Mouse (Mus musculus) kidney, adult 2 months (tissue): ENCODE data around the gene Adam10. TPM values are rescaled to one million over a fixed set of nuclear protein-coding genes. Genes with fewer than 3 reads are reported as not detected.

ENCODE experiments used
- DNase-seq: peaks from one replicate; pipeline ENCODE4 v3.0.0; 2021
- H3K27ac ChIP-seq: fragments of 200-500 bp; 2 replicates; pipeline ENCODE4 v1.5.1; 2012; ENCODE audit warnings: low read depth, low read length, control low read depth, inconsistent platforms; ENCODE audit not compliant: insufficient read depth
- H3K27me3 ChIP-seq: fragments of 200-500 bp; replicated peaks from 2 replicates; pipeline ENCODE4 v1.6.1; 2012; ENCODE audit warnings: mild to moderate bottlenecking, moderate library complexity, low read length, inconsistent platforms; ENCODE audit not compliant: control insufficient read depth, insufficient read depth
- H3K36me3 ChIP-seq: fragments of 200-500 bp; 2 replicates; pipeline ENCODE4 v1.6.1; 2012; ENCODE audit warnings: mild to moderate bottlenecking, moderate library complexity, low read length, inconsistent platforms; ENCODE audit not compliant: control insufficient read depth, insufficient read depth
- H3K4me1 ChIP-seq: fragments of 200-500 bp; 2 replicates; pipeline ENCODE4 v1.6.1; 2011; ENCODE audit warnings: low read length; ENCODE audit not compliant: control insufficient read depth, insufficient read depth
- H3K4me3 ChIP-seq: fragments of 200-500 bp; 2 replicates; pipeline ENCODE4 v1.5.1; 2011; ENCODE audit warnings: mild to moderate bottlenecking, low read depth, low read length, control low read depth; ENCODE audit not compliant: insufficient read depth
- CTCF ChIP-seq: fragments of 200-500 bp; conservative IDR thresholded peaks from 2 replicates; pipeline ENCODE4 v1.5.1; 2011; ENCODE audit warnings: low read depth, mild to moderate bottlenecking, control low read depth, low read length, moderate library complexity, mixed read lengths; ENCODE audit not compliant: insufficient read depth, insufficient read length
- POLR2A ChIP-seq: fragments of 200-500 bp; IDR thresholded peaks from one replicate; pipeline ENCODE4 v1.6.1; 2011; ENCODE audit warnings: low read depth, low read length, control low read depth
- WGBS: fragments of 180-500 bp; shearing (Covaris S2); methylation state at CpG from one replicate; pipeline ENCODE4 v1.1.7; 2018; 5-methylcytosine and 5-hydroxymethylcytosine counted together
- polyA plus RNA-seq: library from polyadenylated mRNA; depleted of rRNA; stranded (reverse); fragments of >200 nt; gene quantifications from 2 replicates; pipeline ENCODE4 v1.2.3, GENCODE M21; 2012

Adam10 gene
- polyA plus RNA-seq, 1 experiment, result 14.5 TPM

DNA sequence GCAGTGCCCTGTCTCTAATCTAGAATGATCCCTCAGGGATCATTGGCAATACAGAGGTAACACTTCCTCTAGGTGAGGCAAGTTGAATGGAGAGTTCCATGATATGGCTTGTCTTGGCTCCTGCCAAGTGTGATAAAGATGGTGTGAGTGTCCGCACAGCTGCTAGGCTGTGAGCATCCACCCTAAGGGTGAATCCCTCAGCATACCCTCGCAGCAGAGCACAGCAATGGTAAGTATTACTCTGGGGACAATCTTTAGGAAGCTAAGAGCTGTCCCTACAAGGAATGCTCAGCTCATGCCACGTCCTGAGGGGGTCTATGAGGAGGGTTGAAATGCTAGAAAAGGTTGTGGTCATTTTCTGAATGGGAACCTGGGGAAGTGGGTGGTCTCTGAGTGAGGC is 124.0 kb downstream of the Adam10 start:
- Histone ChIP-seq H3K27me3 (no peaks in the 10 kb centered on the region), H3K27ac (no peak overlapping the region), H3K36me3 (no peaks in the 10 kb centered on the region), H3K4me1 (no peaks in the 10 kb centered on the region), H3K4me3 (no peak overlapping the region)
- WGBS, result 91% methylated on average over 3 of the region's 3 CpGs
- no peak for TF ChIP-seq CTCF
- DNase-seq, result no peak

DNA sequence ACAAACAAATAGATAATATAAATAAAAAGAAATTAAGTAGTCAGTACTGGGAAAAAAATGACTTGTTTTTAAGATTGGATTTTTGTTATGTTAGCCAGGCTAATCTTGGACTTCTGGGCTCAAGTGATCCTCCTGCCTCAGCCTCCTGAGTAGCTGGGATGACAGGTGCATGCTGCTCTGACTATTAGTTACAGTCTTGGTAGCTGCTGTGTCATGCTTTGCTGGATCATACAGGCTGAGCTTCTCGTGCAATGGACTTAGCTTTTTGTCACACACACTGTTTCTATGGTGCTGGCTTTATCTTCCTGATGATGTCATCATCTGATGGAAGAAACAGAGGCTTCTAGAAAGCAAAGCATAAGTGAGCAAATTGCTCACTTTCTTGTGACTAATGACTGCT is 127.3 kb downstream of the Adam10 start:
- TF ChIP-seq POLR2A (no peak), CTCF (no peak)
- no peaks in the 10 kb centered on the region for H3K36me3 ChIP-seq
- H3K27me3 ChIP-seq, result no peaks in the 10 kb centered on the region
- H3K4me1 ChIP-seq, result no peaks in the 10 kb centered on the region
- no peak for DNase-seq
- H3K27ac ChIP-seq, result no peak overlapping the region
- H3K4me3 ChIP-seq, result no peak overlapping the region
- WGBS, result 67% methylated on average over 1 of the region's 1 CpGs

DNA sequence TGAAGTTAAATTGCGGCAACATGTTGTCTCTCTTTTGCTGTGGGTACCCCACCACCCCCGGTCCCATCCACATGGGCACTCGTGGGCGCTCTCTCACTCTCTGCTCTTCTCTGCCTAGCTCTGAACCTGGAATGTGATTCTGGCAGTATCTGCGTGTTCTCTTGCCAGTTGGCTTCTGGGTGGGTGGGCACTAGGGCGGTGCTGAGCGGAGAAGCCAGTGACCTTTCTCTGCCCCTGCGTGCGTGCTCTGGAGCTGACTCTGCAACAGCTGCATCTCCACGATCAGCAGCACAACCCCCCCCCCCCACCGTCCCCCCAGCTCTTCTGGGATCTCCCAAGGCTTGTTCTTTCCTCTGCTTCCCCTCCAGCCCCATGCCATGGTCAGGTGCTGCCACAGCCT is 128.9 kb downstream of the Adam10 start:
- no peaks in the 10 kb centered on the region for H3K36me3 ChIP-seq
- no peak overlapping the region for H3K27ac ChIP-seq
- DNase-seq, result no peak
- no peaks in the 10 kb centered on the region for H3K27me3 ChIP-seq
- WGBS, result 64% methylated on average over 11 of the region's 11 CpGs
- TF ChIP-seq POLR2A (no peak), CTCF (no peak)
- H3K4me3 ChIP-seq, result no peak overlapping the region
- no peaks in the 10 kb centered on the region for H3K4me1 ChIP-seq

DNA sequence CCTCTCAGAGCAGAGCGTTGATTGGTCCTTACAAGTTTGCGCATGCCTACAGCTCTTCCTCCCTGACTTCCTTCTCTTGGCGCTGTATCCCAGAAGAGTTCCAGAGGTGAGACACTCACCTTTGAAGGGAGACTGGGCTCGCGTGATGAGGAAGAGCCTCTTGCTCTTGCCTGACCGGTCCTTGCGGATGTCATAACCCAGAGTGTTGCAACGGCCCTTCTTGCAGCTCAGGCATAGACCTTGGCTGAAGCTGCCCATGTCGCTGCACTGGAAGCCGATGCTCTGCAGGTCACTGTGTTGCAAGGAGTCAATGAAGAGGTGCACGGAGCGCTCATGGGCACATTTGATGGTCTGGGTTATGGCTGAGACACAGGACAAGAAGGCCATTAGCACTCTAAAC is 133.8 kb downstream of the Adam10 start:
- DNase-seq, result no peak
- no peak overlapping the region for H3K27ac ChIP-seq
- WGBS, result 93% methylated on average over 12 of the region's 12 CpGs

DNA sequence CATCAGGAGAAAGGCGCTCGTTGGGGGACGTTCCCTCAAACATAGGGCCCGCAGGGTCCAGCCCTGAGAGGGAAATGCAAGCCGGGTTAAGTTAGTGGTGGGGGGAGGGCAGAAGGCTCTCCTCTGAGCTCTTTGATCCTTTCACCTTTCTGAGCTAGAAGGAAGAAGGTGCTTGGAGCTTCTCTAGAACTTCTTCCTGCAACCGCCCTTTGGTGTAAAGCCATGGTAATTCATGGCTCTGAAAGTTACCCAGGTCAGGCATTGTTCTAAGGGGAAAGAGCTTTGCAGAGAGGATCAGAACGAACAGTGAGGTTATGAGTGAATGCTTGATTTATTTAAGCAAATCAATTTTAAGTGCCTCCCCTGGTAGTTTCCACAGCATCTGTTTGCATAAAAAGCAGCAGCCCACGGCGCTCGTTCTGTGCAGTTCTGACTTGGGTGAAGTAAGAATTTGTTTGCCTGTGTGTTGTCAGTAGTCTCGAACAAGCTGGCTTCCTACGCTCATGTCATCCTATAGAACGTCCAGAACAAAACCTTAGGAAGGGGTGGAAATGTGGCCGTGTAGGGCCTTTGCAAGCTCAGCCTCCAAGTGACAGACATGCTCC is 138.0 kb downstream of the Adam10 start:
- no peaks in the 10 kb centered on the region for H3K27me3 ChIP-seq
- DNase-seq, result no peak
- H3K36me3 ChIP-seq, result no peaks in the 10 kb centered on the region
- TF ChIP-seq CTCF, result no peak
- no peak for TF ChIP-seq POLR2A
- WGBS, result 78% methylated on average over 14 of the region's 14 CpGs
- H3K4me1 ChIP-seq, result no peaks in the 10 kb centered on the region
- no peak overlapping the region for H3K4me3 ChIP-seq
- no peak overlapping the region for H3K27ac ChIP-seq

More for the DNA sequence above, 133.8 kb downstream of the Adam10 start:
- Histone ChIP-seq H3K36me3 (no peaks in the 10 kb centered on the region), H3K4me3 (no peak overlapping the region), H3K4me1 (no peaks in the 10 kb centered on the region), H3K27me3 (no peaks in the 10 kb centered on the region)
- TF ChIP-seq CTCF, result no peak
- no peak for TF ChIP-seq POLR2A

DNA sequence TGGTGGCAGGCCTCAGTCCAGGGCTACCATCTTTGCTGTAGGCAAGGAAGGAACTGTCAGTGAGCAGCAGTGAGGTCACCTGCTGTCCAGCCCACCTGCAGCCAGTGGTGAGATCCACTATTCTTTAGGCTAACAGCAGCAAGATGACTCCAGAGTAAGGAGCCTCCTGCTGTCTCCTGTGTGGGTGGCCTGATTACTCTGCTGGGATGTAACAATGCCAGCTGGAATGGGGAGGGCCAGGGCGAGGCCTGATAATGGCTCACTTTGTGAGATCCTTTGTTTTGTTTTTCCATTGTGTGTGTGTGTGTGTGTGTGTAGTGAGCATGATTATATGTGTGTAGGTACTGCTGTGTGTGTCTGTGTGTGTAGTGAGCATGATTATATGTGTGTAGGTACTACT is 138.6 kb downstream of the Adam10 start:
- H3K36me3 ChIP-seq, result no peaks in the 10 kb centered on the region
- H3K4me1 ChIP-seq, result no peaks in the 10 kb centered on the region
- no peaks in the 10 kb centered on the region for H3K27me3 ChIP-seq
- WGBS, result 83% methylated on average over 1 of the region's 1 CpGs
- H3K4me3 ChIP-seq, result no peak overlapping the region
- no peak overlapping the region for H3K27ac ChIP-seq
- DNase-seq, result no peak
- TF ChIP-seq CTCF, result no peak
- TF ChIP-seq POLR2A, result no peak

DNA sequence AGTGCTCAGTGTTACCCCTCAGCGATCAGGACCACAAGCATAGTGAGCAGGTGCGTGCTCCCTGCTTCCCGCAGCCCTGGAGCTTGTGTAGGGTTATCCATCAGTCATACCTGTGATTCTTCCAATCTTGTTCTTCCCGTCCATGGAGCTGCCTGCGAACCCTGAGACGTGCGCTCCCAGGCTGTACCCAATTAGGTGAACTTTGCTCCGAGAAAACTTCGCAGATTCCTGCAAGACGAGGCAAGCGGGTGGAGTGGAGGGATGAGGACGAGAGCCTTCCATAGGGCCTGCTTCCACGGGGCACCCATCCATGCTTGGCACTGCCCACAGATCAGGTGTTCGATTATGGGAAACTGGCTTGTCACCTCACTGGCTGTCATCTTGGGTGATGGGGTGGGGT is 139.9 kb downstream of the Adam10 start:
- Histone ChIP-seq H3K27me3 (no peaks in the 10 kb centered on the region), H3K36me3 (no peaks in the 10 kb centered on the region), H3K4me3 (no peak overlapping the region), H3K27ac (no peak overlapping the region), H3K4me1 (no peaks in the 10 kb centered on the region)
- 65% methylated on average over 14 of the region's 14 CpGs for WGBS
- TF ChIP-seq CTCF (no peak), POLR2A (no peak)
- no peak for DNase-seq

DNA sequence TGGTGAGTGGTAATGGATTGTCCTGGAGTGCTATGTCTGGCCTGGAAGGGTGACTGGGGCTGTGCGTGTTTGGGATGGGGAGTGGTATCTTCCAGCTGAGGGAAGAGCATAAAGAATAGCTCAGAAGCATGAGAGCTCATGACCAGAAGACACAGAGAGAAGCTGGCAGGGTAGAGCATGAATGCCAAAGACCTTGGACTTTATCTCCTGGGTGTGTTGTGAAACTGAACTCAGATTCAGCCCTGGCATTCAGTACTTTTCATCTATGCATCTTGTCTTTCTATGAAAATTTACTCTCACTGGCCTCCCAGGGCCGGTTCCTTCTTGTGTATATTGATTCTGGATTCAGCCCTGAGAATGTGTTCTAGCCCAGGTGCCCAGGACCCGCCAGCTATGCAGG is 145.3 kb downstream of the Adam10 start:
- H3K4me3 ChIP-seq, result no peak overlapping the region
- WGBS, result 86% methylated on average over 3 of the region's 3 CpGs

More for the DNA sequence above, 145.3 kb downstream of the Adam10 start:
- no peaks in the 10 kb centered on the region for H3K4me1 ChIP-seq
- TF ChIP-seq POLR2A, result no peak
- no peaks in the 10 kb centered on the region for H3K27me3 ChIP-seq
- H3K36me3 ChIP-seq, result no peaks in the 10 kb centered on the region
- peak; percentile 52 for DNase-seq
- H3K27ac ChIP-seq, result no peak overlapping the region
